Mouse (Mus musculus) mammary gland, adult 2 months (tissue): ENCODE data around the gene Gm7271. TPM values are rescaled to one million over a fixed set of nuclear protein-coding genes. Genes with fewer than 3 reads are reported as not detected.

ENCODE experiments used
- polyA plus RNA-seq: library from polyadenylated mRNA; depleted of rRNA; stranded (reverse); fragments of >200 nt; gene quantifications from 2 replicates; pipeline ENCODE4 v1.2.3, GENCODE M21; 2012; ENCODE audit warnings: low replicate concordance; rRNA removed

The Gm7271 gene
- 0.24 TPM in 1 of 2 replicates, not detected in the other for polyA plus RNA-seq

DNA sequence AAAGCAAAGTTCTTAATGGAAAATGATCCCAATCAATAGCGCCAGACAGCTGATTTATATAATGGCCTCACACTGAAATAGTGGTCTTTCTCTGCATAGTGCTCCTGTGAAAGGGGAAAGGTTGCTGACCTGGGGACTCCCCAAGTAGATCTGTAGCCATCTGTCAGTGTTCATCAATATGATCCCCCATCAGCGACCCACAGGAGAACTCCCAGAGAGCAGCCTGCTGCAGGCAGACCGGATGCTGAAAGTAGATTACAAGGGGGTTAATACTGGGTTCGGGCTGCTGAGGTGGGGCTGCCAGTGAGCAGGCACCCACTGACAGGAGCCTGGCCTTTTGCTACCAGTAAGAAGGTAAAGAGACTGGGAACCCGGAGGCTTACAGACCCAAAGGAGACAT, at the start of gene Gm7271:
Gm7271 (plus strand) TSS at position 230 of the 400 bp plus-strand sequence.

DNA sequence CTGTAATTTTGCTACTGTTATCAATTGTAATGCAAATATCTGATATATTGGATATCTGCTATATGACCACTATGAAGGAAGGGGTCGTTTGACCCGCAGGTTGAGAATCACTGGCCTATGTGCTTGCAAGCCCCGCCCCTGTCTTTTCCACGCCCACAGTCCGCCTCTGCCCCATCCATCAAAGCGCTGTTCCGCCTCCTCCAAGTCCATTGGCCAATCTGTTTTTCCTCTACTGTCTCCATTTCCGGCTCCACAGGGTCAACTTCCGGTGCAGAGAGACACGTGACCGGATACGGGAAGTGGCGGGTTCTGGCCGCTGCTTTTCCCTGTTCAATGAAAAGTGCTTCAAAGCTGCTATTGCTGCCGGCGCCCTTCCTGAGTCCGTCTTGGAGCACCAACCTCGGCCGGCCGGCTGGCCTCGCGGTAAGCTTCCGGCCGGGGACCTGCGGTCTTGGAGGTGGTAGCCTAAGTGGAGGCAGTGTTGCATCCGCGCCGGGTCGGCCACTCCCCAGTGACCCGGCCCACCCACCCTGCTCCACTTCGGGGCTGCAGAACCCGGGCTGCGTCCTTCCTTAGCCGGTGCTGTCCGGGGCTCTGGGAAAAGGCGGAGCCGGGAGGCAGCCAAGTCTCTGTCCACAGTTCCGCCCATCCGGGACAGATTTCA, 45.3 kb downstream of the Gm7271 start, which contains the start of gene Exoc1:
Exoc1 (plus strand) TSS at position 272 of the 664 bp plus-strand sequence.

Other genes starting within 250 kb of the Gm7271 start
- 12.5 and 23.7 TPM in 2 replicates for gene Clock, start 179.2 kb upstream of the Gm7271 start, polyA plus RNA-seq
- not detected in 2 replicates for gene Pdcl2, start 152.9 kb upstream of the Gm7271 start, polyA plus RNA-seq
- gene Nmu, start 120.3 kb upstream of the Gm7271 start, polyA plus RNA-seq: not detected in 2 replicates
- gene Exoc1, start 45.3 kb downstream of the Gm7271 start, polyA plus RNA-seq: 18.3 and 19.3 TPM in 2 replicates
- 0.98 and 1.2 TPM in 2 replicates for gene Cep135, start 104.7 kb downstream of the Gm7271 start, polyA plus RNA-seq
- 0.72 and 0.92 TPM in 2 replicates for gene C530008M17Rik, start 172.5 kb downstream of the Gm7271 start, polyA plus RNA-seq